Mouse (Mus musculus): ENCODE data around the gene Nt5c2. TPM values are rescaled to one million over a fixed set of nuclear protein-coding genes. Genes with fewer than 3 reads are reported as not detected.
A peak's percentile ranks its signal among the peaks of the same experiment; 100 is the strongest.

The Nt5c2 gene
- polyA plus RNA-seq, 1 experiment from 2014 or later: 118 TPM

DNA sequence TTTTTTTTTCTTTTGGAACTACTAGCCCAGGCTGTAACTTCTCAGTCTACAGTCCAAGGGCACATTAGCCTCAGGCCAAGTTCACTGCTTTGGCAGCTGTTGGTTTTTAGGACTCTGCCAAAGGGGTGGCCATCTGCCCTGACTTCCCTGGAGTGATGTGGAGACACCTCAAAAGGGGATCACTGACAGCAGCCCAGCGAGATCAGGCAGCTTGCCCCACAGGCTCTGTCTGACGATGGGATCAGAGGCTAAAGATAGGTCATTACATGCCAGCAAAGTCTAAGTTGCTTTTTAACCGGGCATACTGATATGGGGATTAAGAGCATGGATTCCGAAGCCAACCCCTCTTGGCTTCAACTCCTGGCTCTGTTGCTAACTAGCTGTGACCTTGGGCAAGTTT, 39.4 kb downstream of the Nt5c2 start:
- Histone ChIP-seq H3K4me2 (no peak overlapping the region), H3K4me1 (replicated peaks) (peaks cover 38% of the 10 kb centered on the region), H3K9me3 (replicated peaks) (no peaks in the 10 kb centered on the region), H3K27ac (peak overlapping the region; percentile 74), H3K9ac (no peak overlapping the region), H3K4me3 (no peak overlapping the region), H3K27me3 (no peaks in the 10 kb centered on the region), H3K36me3 (no peaks in the 10 kb centered on the region)
- 34% methylated on average over 4 of the region's 4 CpGs for WGBS
- peak; percentile 61; the same call in 1 of the 2 replicates for ATAC-seq (replicated peaks; ENCODE audit: insufficient number of reproducible peaks, insufficient read depth, low FRiP score, low read depth)

DNA sequence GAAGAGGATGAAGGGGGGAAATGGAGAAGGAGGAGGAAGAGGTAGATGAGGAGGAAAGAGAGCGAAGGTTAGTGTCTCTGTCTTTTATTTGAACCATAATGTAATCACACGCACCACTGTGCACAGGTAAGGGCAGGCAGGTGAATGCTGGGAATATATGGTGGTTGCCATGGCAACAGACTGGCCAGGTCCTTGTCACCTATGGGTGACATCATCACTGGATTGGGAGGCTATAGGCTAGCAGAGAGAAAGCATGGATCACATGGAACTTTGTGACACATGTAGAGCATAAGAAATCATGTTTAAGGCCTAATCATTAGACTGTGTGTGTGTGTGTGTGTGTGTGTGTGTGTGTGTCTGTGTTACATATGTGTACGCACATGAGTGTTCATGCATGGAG, 42.8 kb downstream of the Nt5c2 start:
- no peak for ATAC-seq (replicated peaks; ENCODE audit: insufficient number of reproducible peaks, insufficient read depth, low FRiP score, low read depth)

DNA sequence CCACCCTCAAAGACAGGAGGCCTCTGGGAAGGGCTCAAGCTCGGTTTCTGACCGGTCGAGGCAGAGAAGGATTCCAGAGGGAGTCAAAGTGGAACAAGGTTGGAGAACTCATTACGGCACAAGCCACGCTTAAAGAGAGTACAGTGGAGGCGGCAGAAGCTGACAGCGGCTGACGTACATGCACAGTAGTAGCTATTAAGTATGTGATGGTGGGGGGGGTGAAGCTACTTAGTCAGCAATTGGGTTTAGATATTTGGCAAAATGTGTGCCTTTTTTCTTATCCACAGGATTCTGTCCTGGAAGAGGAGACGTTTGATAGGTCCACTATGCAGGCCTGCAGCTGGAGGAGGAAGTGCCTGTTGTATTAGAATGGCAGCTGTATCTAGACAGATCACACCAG, 43.2 kb downstream of the Nt5c2 start:
- H3K9me3 ChIP-seq (replicated peaks): no peaks in the 10 kb centered on the region
- H3K36me3 ChIP-seq: no peaks in the 10 kb centered on the region
- H3K4me1 ChIP-seq (replicated peaks): peaks cover 48% of the 10 kb centered on the region
- no peak overlapping the region for H3K9ac ChIP-seq
- no peak for ATAC-seq (replicated peaks; ENCODE audit: insufficient number of reproducible peaks, insufficient read depth, low FRiP score, low read depth)
- no peak overlapping the region for H3K4me3 ChIP-seq
- no peak overlapping the region for H3K4me2 ChIP-seq
- H3K27ac ChIP-seq: peak overlapping the region; percentile 77
- H3K27me3 ChIP-seq: no peaks in the 10 kb centered on the region
- WGBS: 72% methylated on average over 9 of the region's 9 CpGs

More for the DNA sequence above, 42.8 kb downstream of the Nt5c2 start:
- H3K4me2 ChIP-seq: no peak overlapping the region
- H3K27me3 ChIP-seq: no peaks in the 10 kb centered on the region
- no peak overlapping the region for H3K27ac ChIP-seq
- WGBS: 97% methylated on average over 3 of the region's 3 CpGs
- peaks cover 48% of the 10 kb centered on the region for H3K4me1 ChIP-seq (replicated peaks)
- no peak overlapping the region for H3K4me3 ChIP-seq
- no peaks in the 10 kb centered on the region for H3K36me3 ChIP-seq
- no peak overlapping the region for H3K9ac ChIP-seq
- H3K9me3 ChIP-seq (replicated peaks): no peaks in the 10 kb centered on the region

DNA sequence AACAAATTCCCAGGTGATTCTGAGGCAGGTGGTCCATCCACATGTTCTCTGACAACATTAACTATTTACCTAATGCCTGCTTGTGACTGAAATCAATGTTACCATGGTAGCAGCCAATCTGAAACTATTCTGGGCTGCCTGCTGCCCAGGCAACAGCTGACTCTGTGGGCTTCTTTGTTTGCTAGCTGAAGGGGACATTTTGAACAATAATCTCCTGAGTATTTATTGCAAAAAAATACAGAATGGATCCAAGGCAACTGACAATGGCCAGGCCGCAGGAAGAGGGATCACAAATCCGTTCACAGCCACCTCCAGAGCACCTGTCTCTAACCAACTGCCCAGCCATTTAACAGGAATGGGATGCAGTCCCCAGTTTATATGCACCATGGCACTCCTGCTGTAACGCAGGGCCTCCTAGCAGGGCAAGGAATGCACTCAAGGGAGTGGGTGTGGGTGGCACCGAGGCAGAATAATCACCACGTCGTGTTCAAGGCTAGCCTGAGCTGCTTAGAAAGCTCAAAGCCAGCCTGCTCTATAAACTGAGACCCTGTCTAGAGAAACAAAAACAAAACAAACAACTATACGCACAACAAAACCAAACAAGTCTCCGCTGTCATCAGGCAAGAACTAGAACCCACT, 43.8 kb downstream of the Nt5c2 start:
- Histone ChIP-seq H3K4me3 (no peak overlapping the region), H3K9me3 (replicated peaks) (no peaks in the 10 kb centered on the region), H3K27me3 (no peaks in the 10 kb centered on the region), H3K4me2 (no peak overlapping the region), H3K4me1 (replicated peaks) (peaks cover 48% of the 10 kb centered on the region), H3K9ac (no peak overlapping the region), H3K36me3 (no peaks in the 10 kb centered on the region), H3K27ac (peak overlapping the region; percentile 77)
- WGBS: 69% methylated on average over 8 of the region's 8 CpGs
- ATAC-seq (replicated peaks; ENCODE audit: insufficient number of reproducible peaks, insufficient read depth, low FRiP score, low read depth): no peak

DNA sequence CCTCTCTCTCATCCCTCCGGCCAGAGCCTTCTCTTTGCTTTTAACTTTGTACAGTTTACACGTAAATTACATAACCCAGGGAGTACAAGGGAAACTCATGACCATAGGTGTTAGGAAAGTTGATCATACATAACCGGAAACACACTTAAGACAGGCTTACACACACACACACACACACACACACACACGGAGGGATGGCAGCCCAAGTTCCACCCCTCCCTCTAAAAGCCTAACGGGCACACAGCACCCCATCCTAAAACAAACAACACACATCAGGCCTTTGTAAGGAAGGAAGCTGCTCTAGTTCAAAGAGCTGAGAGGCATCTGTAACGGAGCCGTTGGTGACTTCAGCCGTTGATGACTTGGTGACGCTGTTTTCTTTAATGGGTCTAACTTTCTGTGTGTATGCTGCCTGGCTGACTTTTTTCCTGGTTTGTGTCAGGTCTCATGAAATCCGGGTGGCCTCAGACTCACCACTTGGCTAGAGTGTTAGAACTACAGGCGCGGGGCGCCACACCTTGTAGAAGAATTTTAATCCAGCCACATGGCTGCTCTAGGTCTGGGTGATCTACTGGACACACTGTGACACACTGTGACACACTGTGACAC, 44.7 kb downstream of the Nt5c2 start:
- Histone ChIP-seq H3K27ac (peak overlapping the region; percentile 77), H3K4me3 (no peak overlapping the region), H3K4me1 (replicated peaks) (peaks cover 42% of the 10 kb centered on the region), H3K9ac (no peak overlapping the region), H3K36me3 (no peaks in the 10 kb centered on the region), H3K27me3 (no peaks in the 10 kb centered on the region), H3K9me3 (replicated peaks) (no peaks in the 10 kb centered on the region), H3K4me2 (peak overlapping the region; percentile 35)
- 32% methylated on average over 13 of the region's 13 CpGs for WGBS
- ATAC-seq (replicated peaks; ENCODE audit: insufficient number of reproducible peaks, insufficient read depth, low FRiP score, low read depth): 0 out of 2 replicates have a peak, but pooled peaks have one; percentile 28

DNA sequence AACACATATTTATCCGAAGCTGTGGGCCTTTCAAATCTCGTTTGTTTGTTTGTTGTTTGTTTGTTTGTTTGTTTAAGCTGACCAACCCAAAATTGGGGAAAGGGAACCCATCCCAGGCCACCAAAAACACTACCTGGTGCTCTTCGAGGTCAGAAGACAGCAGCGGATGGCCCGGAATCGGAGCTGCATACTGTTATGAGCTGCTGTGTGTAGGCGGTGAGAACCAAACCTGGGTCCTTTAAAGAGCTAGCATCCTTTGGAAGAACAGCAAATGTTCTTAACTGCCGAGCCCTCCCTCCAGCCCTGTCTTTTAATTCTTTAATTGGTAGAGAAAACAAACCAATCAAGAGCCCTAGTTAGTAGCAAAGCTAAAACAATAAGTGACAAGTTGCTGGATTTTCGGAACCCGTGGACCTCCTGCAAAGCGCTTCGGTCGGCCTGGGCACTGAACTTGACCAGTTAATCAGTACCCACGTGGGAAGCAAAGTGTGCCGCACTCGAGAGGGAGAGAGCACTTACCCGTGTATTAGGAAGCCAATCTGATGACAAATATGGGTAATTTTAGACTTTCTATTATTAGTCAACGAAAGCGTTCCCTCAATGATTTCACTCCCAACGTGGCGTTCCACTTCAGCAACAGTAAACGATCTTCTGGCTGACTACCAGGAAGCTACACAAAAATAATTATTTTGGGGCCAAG, 45.5 kb downstream of the Nt5c2 start:
- WGBS: 40% methylated on average over 22 of the region's 22 CpGs
- peaks cover 40% of the 10 kb centered on the region for H3K4me1 ChIP-seq (replicated peaks)
- no peaks in the 10 kb centered on the region for H3K36me3 ChIP-seq
- H3K9ac ChIP-seq: no peak overlapping the region
- H3K27ac ChIP-seq: peak overlapping the region; percentile 77
- peak overlapping the region; percentile 2; the same call in 1 of the 2 replicates for H3K4me3 ChIP-seq
- H3K27me3 ChIP-seq: no peaks in the 10 kb centered on the region
- peak; percentile 66 for ATAC-seq (replicated peaks; ENCODE audit: insufficient number of reproducible peaks, insufficient read depth, low FRiP score, low read depth)
- peak overlapping the region; percentile 35 for H3K4me2 ChIP-seq
- no peaks in the 10 kb centered on the region for H3K9me3 ChIP-seq (replicated peaks)

DNA sequence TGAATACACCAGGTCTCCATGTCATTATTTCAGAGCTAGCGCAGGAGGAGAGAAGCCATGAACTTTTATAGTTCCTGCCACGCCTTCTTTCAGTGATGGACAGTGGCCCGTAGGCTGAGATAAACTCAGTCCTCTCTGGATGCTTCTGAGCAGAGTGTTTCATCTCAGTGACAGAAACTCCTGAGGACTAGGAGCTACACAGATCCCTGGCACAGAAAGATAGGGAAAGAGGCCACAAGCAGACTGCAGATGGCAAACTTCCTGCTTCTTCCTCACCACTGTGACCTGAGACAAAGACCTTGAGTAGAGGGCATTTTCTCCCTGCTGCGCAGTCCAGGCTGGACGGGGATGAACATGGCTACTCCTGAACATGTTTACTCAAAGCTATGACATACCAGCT, 46.1 kb downstream of the Nt5c2 start:
- H3K27ac ChIP-seq: peak overlapping the region; percentile 77

DNA sequence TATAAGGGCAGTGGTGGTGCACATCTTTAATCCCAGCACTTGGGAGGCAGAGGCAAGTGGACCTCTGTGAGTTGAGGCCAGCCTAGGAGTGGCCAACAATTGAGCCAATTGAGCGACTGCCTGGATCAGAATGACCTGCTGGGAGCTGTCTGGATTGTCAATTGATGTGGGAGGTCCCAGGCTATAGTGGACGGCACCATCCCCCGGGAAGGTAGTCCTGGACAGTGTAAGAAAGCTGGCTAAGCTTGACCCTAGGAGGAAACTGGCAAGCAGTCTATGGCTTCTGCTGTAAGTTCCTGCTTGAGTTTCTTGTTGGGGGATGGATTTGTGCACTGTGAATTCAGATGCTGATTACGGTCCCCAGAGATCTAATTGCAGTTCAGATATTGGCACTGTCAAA, 47.1 kb downstream of the Nt5c2 start:
- Histone ChIP-seq H3K36me3 (no peaks in the 10 kb centered on the region), H3K27me3 (no peaks in the 10 kb centered on the region), H3K4me2 (no peak overlapping the region), H3K27ac (no peak overlapping the region), H3K4me3 (no peak overlapping the region), H3K4me1 (replicated peaks) (peaks cover 40% of the 10 kb centered on the region), H3K9me3 (replicated peaks) (no peaks in the 10 kb centered on the region), H3K9ac (no peak overlapping the region)
- ATAC-seq (replicated peaks; ENCODE audit: insufficient number of reproducible peaks, insufficient read depth, low FRiP score, low read depth): no peak
- WGBS: 67% methylated on average over 4 of the region's 4 CpGs

More for the DNA sequence above, 46.1 kb downstream of the Nt5c2 start:
- no peak overlapping the region for H3K4me2 ChIP-seq
- H3K9ac ChIP-seq: no peak overlapping the region
- no peaks in the 10 kb centered on the region for H3K27me3 ChIP-seq
- peaks cover 40% of the 10 kb centered on the region for H3K4me1 ChIP-seq (replicated peaks)
- ATAC-seq (replicated peaks; ENCODE audit: insufficient number of reproducible peaks, insufficient read depth, low FRiP score, low read depth): no peak
- no peaks in the 10 kb centered on the region for H3K9me3 ChIP-seq (replicated peaks)
- 74% methylated on average over 5 of the region's 5 CpGs for WGBS
- no peaks in the 10 kb centered on the region for H3K36me3 ChIP-seq
- no peak overlapping the region for H3K4me3 ChIP-seq

DNA sequence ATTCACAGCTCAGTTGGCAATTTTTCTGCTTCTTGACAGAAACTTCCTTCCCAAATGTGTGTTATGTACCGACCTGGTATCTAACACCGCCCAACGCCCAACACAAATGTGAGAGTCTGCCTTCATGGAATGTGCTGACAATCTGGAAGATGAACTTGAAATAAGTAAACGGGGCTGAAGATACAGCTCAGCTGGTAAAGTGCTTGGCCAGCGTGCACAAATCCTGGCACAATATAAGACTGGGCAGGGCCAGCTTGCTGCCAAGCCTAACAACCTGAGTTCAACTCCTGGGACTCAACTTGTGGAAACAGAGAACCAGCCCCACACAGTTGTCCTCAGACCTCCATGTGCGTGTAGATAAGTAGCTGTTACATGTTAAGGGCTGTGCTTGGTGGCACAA, 48.6 kb downstream of the Nt5c2 start:
- no peak overlapping the region for H3K4me3 ChIP-seq
- no peaks in the 10 kb centered on the region for H3K9me3 ChIP-seq (replicated peaks)
- H3K4me1 ChIP-seq (replicated peaks): peaks cover 33% of the 10 kb centered on the region
- no peaks in the 10 kb centered on the region for H3K36me3 ChIP-seq
- H3K9ac ChIP-seq: no peak overlapping the region
- H3K27ac ChIP-seq: no peak overlapping the region
- WGBS: 83% methylated on average over 6 of the region's 6 CpGs
- H3K27me3 ChIP-seq: no peaks in the 10 kb centered on the region
- no peak for ATAC-seq (replicated peaks; ENCODE audit: insufficient number of reproducible peaks, insufficient read depth, low FRiP score, low read depth)
- no peak overlapping the region for H3K4me2 ChIP-seq

DNA sequence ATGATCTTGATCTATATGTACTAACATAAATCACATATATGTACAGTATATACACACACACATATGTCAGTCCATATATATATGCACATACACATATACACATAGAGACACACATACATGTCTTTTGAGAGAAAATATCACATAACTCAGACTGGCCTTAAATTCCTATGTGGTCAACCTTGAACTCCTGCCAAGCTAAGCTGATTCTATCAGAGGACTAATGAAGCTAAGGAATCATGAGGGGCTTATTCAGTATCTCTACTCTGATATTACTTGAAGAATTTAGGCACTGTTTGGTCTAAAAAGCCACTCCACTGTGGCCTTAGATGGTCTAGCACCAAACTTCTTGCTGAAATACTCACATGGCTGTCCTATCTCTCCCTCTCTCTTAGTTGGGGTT, 49.5 kb downstream of the Nt5c2 start:
- Histone ChIP-seq H3K9me3 (replicated peaks) (no peaks in the 10 kb centered on the region), H3K4me1 (replicated peaks) (peaks cover 33% of the 10 kb centered on the region), H3K4me3 (no peak overlapping the region), H3K9ac (no peak overlapping the region), H3K4me2 (no peak overlapping the region), H3K36me3 (no peaks in the 10 kb centered on the region), H3K27me3 (no peaks in the 10 kb centered on the region), H3K27ac (no peak overlapping the region)
- no peak for ATAC-seq (replicated peaks; ENCODE audit: insufficient number of reproducible peaks, insufficient read depth, low FRiP score, low read depth)

DNA sequence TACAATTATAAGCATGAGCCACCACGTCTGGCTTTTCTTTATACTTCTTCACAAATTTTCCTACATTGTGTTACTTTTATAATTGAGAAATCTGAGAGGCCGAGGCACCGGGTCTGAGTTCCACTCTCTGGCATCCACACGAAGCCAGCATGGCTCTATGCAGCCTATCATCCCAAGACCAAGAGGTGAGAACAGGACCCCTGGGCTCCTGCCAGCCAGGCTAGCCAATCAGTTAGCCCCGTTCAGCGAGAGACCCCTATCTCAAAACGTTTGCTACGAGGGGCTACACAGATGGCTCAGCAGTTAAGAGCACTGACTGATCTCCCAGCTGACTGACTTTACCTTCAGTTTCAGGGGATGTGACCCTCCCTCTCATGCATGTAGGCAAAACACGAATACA, 50.6 kb downstream of the Nt5c2 start:
- H3K36me3 ChIP-seq: no peaks in the 10 kb centered on the region
- no peak overlapping the region for H3K9ac ChIP-seq
- ATAC-seq (replicated peaks; ENCODE audit: insufficient number of reproducible peaks, insufficient read depth, low FRiP score, low read depth): no peak
- no peaks in the 10 kb centered on the region for H3K9me3 ChIP-seq (replicated peaks)
- H3K27ac ChIP-seq: no peak overlapping the region
- no peak overlapping the region for H3K4me2 ChIP-seq
- no peaks in the 10 kb centered on the region for H3K27me3 ChIP-seq
- peaks cover 34% of the 10 kb centered on the region for H3K4me1 ChIP-seq (replicated peaks)
- no peak overlapping the region for H3K4me3 ChIP-seq
- WGBS: 41% methylated on average over 9 of the region's 9 CpGs

All from heart, embryonic 15.5 days (tissue).